ENCODE assay signal across 8 mouse cellular contexts in genomic region chr5:143050273-143050672, GRCm38 (mm10).
DNase-seq lines count a peak whose midpoint lies in the region; ATAC-seq lines count a peak whose summit lies in the region.

No protein-coding gene starts in this region.

- peaks cover 4% of the 10 kb centered on the region; the same call in 1 of the 2 replicates for H3K36me3 ChIP-seq in forebrain, embryonic 12.5 days (replicated peaks)
- no peaks in the 10 kb centered on the region for H3K36me3 ChIP-seq in forebrain, embryonic 11.5 days (ENCODE audit: control insufficient read depth, insufficient read depth, low read length)
- 0 out of 2 replicates have a peak, but pooled peaks cover 9% of the 10 kb centered on the region for H3K36me3 ChIP-seq in lung, embryonic 15.5 days
- H3K36me3 ChIP-seq in liver, embryonic 12.5 days: peaks cover 69% of the 10 kb centered on the region

- no peak for DNase-seq in forebrain, embryonic 11.5 days (ENCODE audit: low spot score)
- DNase-seq in lung, postnatal 25 days (ENCODE audit: low spot score): no peak
- DNase-seq in retina, postnatal 7 days (ENCODE audit: low read depth, low spot score): peak; percentile 48
- no peak for DNase-seq in right cerebral cortex, postnatal 36 days (ENCODE audit: low spot score in 2 of 2)

- peak overlapping the region; percentile 75 for H3K27ac ChIP-seq in forebrain, embryonic 12.5 days
- H3K27ac ChIP-seq in forebrain, embryonic 11.5 days (ENCODE audit: low read depth, low read length): no peak overlapping the region
- peak overlapping the region; percentile 63 for H3K27ac ChIP-seq in lung, embryonic 15.5 days
- H3K27ac ChIP-seq in liver, embryonic 12.5 days: peak overlapping the region; percentile 96

- H3K4me2 ChIP-seq in forebrain, embryonic 12.5 days: no peak overlapping the region
- H3K4me2 ChIP-seq in forebrain, embryonic 11.5 days (ENCODE audit: low read depth, low read length, severe bottlenecking): no peak overlapping the region
- H3K4me2 ChIP-seq in lung, embryonic 15.5 days: no peak overlapping the region
- H3K4me2 ChIP-seq in liver, embryonic 12.5 days: no peak overlapping the region

- WGBS in forebrain, embryonic 12.5 days: 68% methylated on average over 5 of the region's 5 CpGs
- WGBS in forebrain, embryonic 11.5 days: 77% methylated on average over 5 of the region's 5 CpGs
- 70% methylated on average over 5 of the region's 5 CpGs for WGBS in lung, embryonic 15.5 days
- 86% methylated on average over 5 of the region's 5 CpGs for WGBS in liver, embryonic 12.5 days (ENCODE audit: insufficient replicate concordance)

- ATAC-seq in forebrain, embryonic 12.5 days (ENCODE audit: low FRiP score): no peak
- no peak for ATAC-seq in forebrain, embryonic 11.5 days (replicated peaks; ENCODE audit: low FRiP score)
- no peak for ATAC-seq in lung, embryonic 15.5 days (ENCODE audit: borderline replicate concordance, extremely low read depth, low FRiP score, low TSS enrichment)
- no peak for ATAC-seq in liver, embryonic 12.5 days
- no peak for ATAC-seq in CD4-positive, CD25-positive, alpha-beta regulatory T cell, adult 4 months

- H3K9ac ChIP-seq in forebrain, embryonic 12.5 days: no peak overlapping the region
- H3K9ac ChIP-seq in forebrain, embryonic 11.5 days (ENCODE audit: low read length): no peak overlapping the region; the same call in 1 of the 2 replicates
- no peak overlapping the region for H3K9ac ChIP-seq in lung, embryonic 15.5 days
- H3K9ac ChIP-seq in liver, embryonic 12.5 days: no peak overlapping the region

- H3K27me3 ChIP-seq in forebrain, embryonic 12.5 days: no peaks in the 10 kb centered on the region
- H3K27me3 ChIP-seq in forebrain, embryonic 11.5 days (ENCODE audit: control insufficient read depth, insufficient read depth, low read length): no peaks in the 10 kb centered on the region
- H3K27me3 ChIP-seq in lung, embryonic 15.5 days: no peaks in the 10 kb centered on the region
- H3K27me3 ChIP-seq in liver, embryonic 12.5 days (replicated peaks): no peaks in the 10 kb centered on the region

- no peaks in the 10 kb centered on the region for H3K9me3 ChIP-seq in forebrain, embryonic 12.5 days
- H3K9me3 ChIP-seq in forebrain, embryonic 11.5 days (ENCODE audit: control insufficient read depth, low read length): no peaks in the 10 kb centered on the region
- H3K9me3 ChIP-seq in lung, embryonic 15.5 days: no peaks in the 10 kb centered on the region
- no peaks in the 10 kb centered on the region for H3K9me3 ChIP-seq in liver, embryonic 12.5 days (replicated peaks)

- no peak overlapping the region for H3K4me3 ChIP-seq in forebrain, embryonic 12.5 days (replicated peaks)
- no peak overlapping the region for H3K4me3 ChIP-seq in forebrain, embryonic 11.5 days (ENCODE audit: low read depth, low read length)
- no peak overlapping the region for H3K4me3 ChIP-seq in lung, embryonic 15.5 days
- H3K4me3 ChIP-seq in liver, embryonic 12.5 days: no peak overlapping the region

- peaks cover 46% of the 10 kb centered on the region for H3K4me1 ChIP-seq in forebrain, embryonic 12.5 days
- H3K4me1 ChIP-seq in forebrain, embryonic 11.5 days (replicated peaks; ENCODE audit: control insufficient read depth, insufficient read depth, low read length): 0 out of 2 replicates have a peak, but pooled peaks cover 2% of the 10 kb centered on the region
- peaks cover 26% of the 10 kb centered on the region for H3K4me1 ChIP-seq in lung, embryonic 15.5 days
- peaks cover 96% of the 10 kb centered on the region for H3K4me1 ChIP-seq in liver, embryonic 12.5 days
